Mouse (Mus musculus) small intestine, adult 2 months (tissue): ENCODE data around the gene Ptgr1.

Source experiments
- CTCF ChIP-seq: fragments of 200-500 bp; IDR thresholded peaks from 2 replicates; pipeline ENCODE4 v1.5.1; 2012; ENCODE audit warnings: low read depth, mild to moderate bottlenecking, control low read depth, inconsistent platforms, low read length, moderate library complexity, mixed read lengths; ENCODE audit not compliant: insufficient replicate concordance, insufficient read length; ENCODE audit errors: extremely low read depth
- POLR2A ChIP-seq: fragments of 200-500 bp; IDR thresholded peaks from 2 replicates; pipeline ENCODE4 v1.6.1; 2012; ENCODE audit warnings: low read depth, mild to moderate bottlenecking, control low read depth, inconsistent platforms, low read length, moderate library complexity

DNA sequence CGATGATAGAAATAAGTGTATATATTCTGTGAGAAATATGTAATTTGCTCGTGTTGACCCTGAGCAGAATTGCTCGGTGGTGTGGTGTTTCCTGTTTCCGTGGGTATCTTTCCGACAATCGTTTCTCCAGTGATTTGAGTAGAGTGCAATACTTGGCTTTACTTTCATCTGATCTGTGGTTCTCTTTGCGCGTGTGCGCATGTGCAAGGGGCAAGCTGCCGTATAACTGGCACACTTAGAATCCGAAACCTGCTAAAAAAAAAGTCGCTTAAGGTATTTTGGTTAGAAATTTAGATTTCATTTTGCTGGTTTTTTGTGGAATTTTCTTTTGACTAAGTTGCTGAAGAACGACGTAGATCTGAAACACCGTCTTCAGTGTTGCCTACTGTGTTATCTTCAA, 25.2 kb downstream of the Ptgr1 start:
- TF ChIP-seq POLR2A (no peak), CTCF (no peak)
